Mouse (Mus musculus) CH12.LX (cell line): ENCODE measurements at regions not wholly inside any gene's neighbourhood (a gene's known extent, or its start where the extent isn't known, plus 50 kb on each side); places are given as distances from the start of the nearest gene placed in this dataset.

Experiments
- DNase-seq: peaks from one replicate; pipeline ENCODE4 v3.0.0-alpha.2; 2013; ENCODE audit errors: extremely low read depth
- H3K27ac ChIP-seq: 2 replicates; pipeline ENCODE4 v1.5.1; 2012; ENCODE audit warnings: low read depth, mild to moderate bottlenecking, control low read depth, moderate library complexity; ENCODE audit not compliant: insufficient read depth
- H3K27me3 ChIP-seq: replicated peaks from 2 replicates; pipeline ENCODE3; 2012; ENCODE audit warnings: inconsistent platforms
- H3K36me3 ChIP-seq, 2 experiments: replicated peaks in 1 of 2; 2 replicates each; pipeline versions ENCODE3 to v1.6.1; 2012; ENCODE audit warnings: inconsistent platforms in 1 of 2, low read length in 1 of 2, mild to moderate bottlenecking in 1 of 2, mixed read lengths in 1 of 2, moderate library complexity in 1 of 2; ENCODE audit not compliant: control insufficient read depth in 1 of 2, insufficient read depth in 1 of 2
- H3K4me1 ChIP-seq, 2 experiments: 2 replicates each; pipeline ENCODE4 v1.6.1; 2012; ENCODE audit warnings: inconsistent platforms in 1 of 2, moderate library complexity in 1 of 2; ENCODE audit not compliant: insufficient read depth in 2 of 2, control insufficient read depth in 1 of 2
- H3K4me2 ChIP-seq: 2 replicates; pipeline ENCODE4 v1.6.1; 2012; ENCODE audit warnings: low read depth, mild to moderate bottlenecking, control low read depth; ENCODE audit not compliant: poor library complexity, insufficient read depth, severe bottlenecking
- H3K4me3 ChIP-seq, 3 experiments: fragments of 150-350 bp in 1 of 3; sonication (generic) in 1 of 3; replicated peaks in 1 of 3; 2 replicates each; pipeline versions ENCODE3 to v1.5.1; 2011 to 2012; ENCODE audit warnings: low read depth in 2 of 3, low read length in 2 of 3, mild to moderate bottlenecking in 2 of 3, moderate library complexity in 2 of 3, control low read depth in 1 of 3, improper control_type of control experiment in 1 of 3, inconsistent platforms in 1 of 3, mixed read lengths in 1 of 3; ENCODE audit not compliant: poor library complexity in 1 of 3
- H3K79me2 ChIP-seq: replicated peaks from 2 replicates; pipeline ENCODE4 v1.6.1; 2012; ENCODE audit warnings: mild to moderate bottlenecking, moderate library complexity; ENCODE audit not compliant: control insufficient read depth, poor library complexity, insufficient read depth, severe bottlenecking; ENCODE audit errors: extremely low read depth
- H3K9ac ChIP-seq: 2 replicates; pipeline ENCODE4 v1.6.1; 2012; ENCODE audit warnings: low read depth, mild to moderate bottlenecking, control low read depth, moderate library complexity; ENCODE audit not compliant: insufficient read depth
- H3K9me3 ChIP-seq: replicated peaks from 2 replicates; pipeline ENCODE3; 2012; ENCODE audit warnings: low read length, inconsistent platforms, mixed read lengths
- CHD2 ChIP-seq: IDR thresholded peaks from 2 replicates; pipeline ENCODE4 v1.6.1; 2011; ENCODE audit warnings: low read length, improper control_type of control experiment
- CTCF ChIP-seq, 2 experiments: IDR thresholded peaks in 1 of 2; conservative IDR thresholded peaks in 1 of 2; 2 replicates each; pipeline ENCODE4 v1.5.1; 2011 to 2012; ENCODE audit warnings: low read depth in 2 of 2, low read length in 2 of 2, improper control_type of control experiment in 1 of 2, inconsistent platforms in 1 of 2, mild to moderate bottlenecking in 1 of 2, moderate library complexity in 1 of 2
- E2F4 ChIP-seq: IDR thresholded peaks from 2 replicates; pipeline ENCODE4 v1.6.1; 2011; ENCODE audit warnings: low read depth, low read length, improper control_type of control experiment; ENCODE audit not compliant: insufficient replicate concordance
- ELF1 ChIP-seq: IDR thresholded peaks from 2 replicates; pipeline ENCODE4 v1.6.1; 2014; ENCODE audit warnings: low read depth, mild to moderate bottlenecking, inconsistent platforms, low read length, improper control_type of control experiment
- EP300 ChIP-seq: IDR thresholded peaks from 2 replicates; pipeline ENCODE4 v1.6.1; 2011; ENCODE audit warnings: low read length, improper control_type of control experiment
- ETS1 ChIP-seq: conservative IDR thresholded peaks from 2 replicates; pipeline ENCODE4 v1.6.1; 2012; ENCODE audit warnings: low read depth, mild to moderate bottlenecking, inconsistent platforms, low read length, improper control_type of control experiment, moderate library complexity
- GABPA ChIP-seq: IDR thresholded peaks from 2 replicates; pipeline ENCODE4 v1.6.1; 2012; ENCODE audit warnings: low read depth, low read length, improper control_type of control experiment, inconsistent platforms; ENCODE audit not compliant: insufficient replicate concordance
- HCFC1 ChIP-seq: IDR thresholded peaks from 2 replicates; pipeline ENCODE4 v1.6.1; 2012; ENCODE audit warnings: low read depth, mild to moderate bottlenecking, inconsistent platforms, low read length, improper control_type of control experiment
- IRF4 ChIP-seq: IDR thresholded peaks from 2 replicates; pipeline ENCODE4 v1.6.1; 2014; ENCODE audit warnings: low read depth, mild to moderate bottlenecking, inconsistent platforms, low read length, improper control_type of control experiment
- JUN ChIP-seq: IDR thresholded peaks from 2 replicates; pipeline ENCODE4 v1.6.1; 2011; ENCODE audit warnings: low read depth, mild to moderate bottlenecking, low read length, improper control_type of control experiment, moderate library complexity; ENCODE audit not compliant: insufficient read depth
- KAT2A ChIP-seq: IDR thresholded peaks from 2 replicates; pipeline ENCODE4 v1.6.1; 2012; ENCODE audit warnings: low read length, improper control_type of control experiment, inconsistent platforms; ENCODE audit not compliant: insufficient replicate concordance
- MAX ChIP-seq: IDR thresholded peaks from 2 replicates; pipeline ENCODE4 v1.6.1; 2011; ENCODE audit warnings: low read length, improper control_type of control experiment
- MXI1 ChIP-seq: IDR thresholded peaks from 2 replicates; pipeline ENCODE4 v1.6.1; 2011; ENCODE audit warnings: mild to moderate bottlenecking, low read depth, low read length, improper control_type of control experiment
- RAD21 ChIP-seq: IDR thresholded peaks from 2 replicates; pipeline ENCODE4 v1.6.1; 2011; ENCODE audit warnings: low read depth, mild to moderate bottlenecking, low read length, improper control_type of control experiment, moderate library complexity
- RCOR1 ChIP-seq: conservative IDR thresholded peaks from 2 replicates; pipeline ENCODE4 v1.6.1; 2012; ENCODE audit warnings: low read depth, mild to moderate bottlenecking, inconsistent platforms, low read length, improper control_type of control experiment
- SIN3A ChIP-seq: IDR thresholded peaks from 2 replicates; pipeline ENCODE4 v1.6.1; 2012; ENCODE audit warnings: low read length, improper control_type of control experiment, inconsistent platforms
- SMC3 ChIP-seq: IDR thresholded peaks from 2 replicates; pipeline ENCODE4 v1.6.1; 2011; ENCODE audit warnings: low read depth, low read length, improper control_type of control experiment
- TBP ChIP-seq: conservative IDR thresholded peaks from 2 replicates; pipeline ENCODE4 v1.6.1; 2011; ENCODE audit warnings: low read depth, low read length, improper control_type of control experiment
- TCF12 ChIP-seq: IDR thresholded peaks from 2 replicates; pipeline ENCODE4 v1.6.1; 2014; ENCODE audit warnings: low read depth, mild to moderate bottlenecking, inconsistent platforms, low read length, improper control_type of control experiment
- USF1 ChIP-seq: IDR thresholded peaks from 2 replicates; pipeline ENCODE4 v1.6.1; 2014; ENCODE audit warnings: low read depth, mild to moderate bottlenecking, inconsistent platforms, low read length, improper control_type of control experiment
- ZC3H11A ChIP-seq: IDR thresholded peaks from 2 replicates; pipeline ENCODE4 v1.6.1; 2012; ENCODE audit warnings: low read depth, mild to moderate bottlenecking, inconsistent platforms, low read length, improper control_type of control experiment
- ZKSCAN1 ChIP-seq: IDR thresholded peaks from 2 replicates; pipeline ENCODE4 v1.6.1; 2012; ENCODE audit warnings: low read depth, inconsistent platforms, low read length, improper control_type of control experiment, borderline replicate concordance
- ZMIZ1 ChIP-seq: IDR thresholded peaks from 2 replicates; pipeline ENCODE4 v1.6.1; 2012; ENCODE audit warnings: low read depth, mild to moderate bottlenecking, inconsistent platforms, low read length, improper control_type of control experiment
- dilution Hi-C: fragments of 300-500 bp; cut with MboI; formaldehyde crosslinking; loops from 2 replicates; pipeline ENCODE4 v1.14.3; 2020; ENCODE audit warnings: low sequenced_read_pairs; ENCODE audit not compliant: extremely low pct_unique_long_range_greater_than_20kb, extremely low pct_ligation_motif_present
- in situ Hi-C: fragments of 300-500 bp; cut with MboI; formaldehyde crosslinking; loops from 3 replicates; pipeline ENCODE4 v1.14.3; 2019; ENCODE audit warnings: low sequenced_read_pairs, low pct_ligation_motif_present, low pct_unique_long_range_greater_than_20kb, mixed read lengths

GRCm38 (mm10) chr13:99610498-99610897 lies 94.2 kb upstream of the Map1b start:
- Histone ChIP-seq H3K4me1 (no peaks in the 10 kb centered on the region), H3K4me3 (no peak overlapping the region), H3K79me2 (no peaks in the 10 kb centered on the region), H3K36me3 (no peaks in the 10 kb centered on the region), H3K27ac (no peak overlapping the region), H3K9me3 (no peaks in the 10 kb centered on the region), H3K4me2 (no peak overlapping the region), H3K27me3 (no peaks in the 10 kb centered on the region), H3K9ac (no peak overlapping the region)
- in situ Hi-C loops = loop anchor here (25.0 kb wide), 1 partner anchor 227 kb away; no protein-coding TSS in a partner anchor
- dilution Hi-C loops = no loop called here
- TF ChIP-seq MXI1 (no peak), TCF12 (no peak), TBP (no peak), ETS1 (no peak), ZMIZ1 (no peak), HCFC1 (no peak)
- no peak for DNase-seq

DNA sequence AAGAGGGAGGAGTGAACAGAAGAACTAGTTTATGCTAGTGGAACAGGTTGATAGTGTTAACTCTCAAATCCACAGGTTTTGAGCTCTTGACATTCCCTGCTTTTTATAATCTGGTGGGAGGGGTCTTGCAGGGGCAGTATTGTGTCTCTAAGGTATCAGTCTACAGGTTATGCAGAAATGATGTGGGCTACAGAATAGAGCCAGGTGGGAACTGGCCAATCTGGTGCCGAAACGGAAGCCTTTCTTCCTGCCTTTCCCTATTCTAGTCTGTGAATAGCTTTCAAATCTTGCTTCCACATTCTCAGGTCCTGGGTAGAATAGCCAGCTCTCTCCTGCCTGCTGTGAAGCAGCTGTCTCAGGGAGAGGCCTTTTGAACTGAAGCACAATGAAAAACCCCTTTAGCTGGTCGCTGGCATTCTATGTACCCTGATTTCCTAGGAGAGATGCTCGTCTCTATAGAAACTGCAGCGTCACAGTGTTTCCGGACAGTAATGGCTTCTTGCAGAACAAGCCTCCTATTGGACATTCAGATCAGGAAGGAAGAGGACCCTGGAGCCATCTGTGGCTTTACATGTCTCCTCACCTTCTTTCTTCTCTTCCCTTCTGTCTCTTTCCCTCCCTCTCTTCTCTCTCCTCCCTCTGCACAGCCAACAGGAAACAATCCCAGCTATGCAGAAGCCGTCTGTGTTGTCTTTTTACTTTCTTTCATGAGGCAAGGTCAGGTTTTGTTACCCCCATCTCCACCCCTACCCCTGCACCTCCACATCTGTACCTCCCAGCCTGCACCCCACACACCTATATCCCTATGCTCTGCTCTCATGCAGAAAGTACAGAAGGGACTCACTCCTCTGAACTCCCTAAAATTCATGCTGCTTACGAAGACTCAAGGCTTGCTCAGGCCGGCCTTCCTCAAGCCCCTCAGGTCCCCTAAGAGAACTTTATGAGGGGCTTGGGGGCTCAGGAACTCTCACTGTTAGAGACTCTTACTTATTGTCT lies 93.1 kb upstream of the Map1b start:
- no peaks in the 10 kb centered on the region for H3K4me1 ChIP-seq
- H3K27me3 ChIP-seq = no peaks in the 10 kb centered on the region
- in situ Hi-C loops = loop anchor here (25.0 kb wide), 1 partner anchor 228 kb away; no protein-coding TSS in a partner anchor
- H3K27ac ChIP-seq = no peak overlapping the region
- no peak for DNase-seq
- H3K79me2 ChIP-seq = no peaks in the 10 kb centered on the region
- TF ChIP-seq ZMIZ1 (no peak), TBP (no peak), ELF1 (no peak), HCFC1 (no peak), ETS1 (no peak), GABPA (no peak), TCF12 (no peak), IRF4 (no peak), KAT2A (no peak)
- H3K9ac ChIP-seq = no peak overlapping the region
- H3K4me2 ChIP-seq = no peak overlapping the region
- dilution Hi-C loops = no loop called here
- H3K4me3 ChIP-seq = no peak overlapping the region
- no peaks in the 10 kb centered on the region for H3K9me3 ChIP-seq
- no peaks in the 10 kb centered on the region for H3K36me3 ChIP-seq

DNA sequence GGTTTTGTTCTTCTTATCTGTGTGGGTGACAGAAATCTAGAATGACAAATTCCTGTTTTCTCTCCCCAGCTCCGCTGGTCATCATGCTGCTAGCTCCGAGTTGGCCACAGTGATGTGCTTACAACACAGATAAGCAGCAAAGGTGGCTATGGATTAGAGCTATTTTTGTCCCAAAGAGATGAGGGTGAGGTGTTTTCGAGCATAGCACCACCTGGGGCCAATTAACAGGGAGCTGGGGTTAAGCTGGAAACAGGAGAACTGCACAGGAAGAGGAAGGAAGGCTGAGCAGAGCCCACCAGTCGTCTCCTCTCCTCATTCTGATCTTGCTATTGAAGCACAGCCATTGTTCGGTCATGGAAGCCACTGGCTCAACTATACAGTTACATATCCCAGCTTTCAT lies 92.3 kb upstream of the Map1b start:
- H3K36me3 ChIP-seq = no peaks in the 10 kb centered on the region
- no peaks in the 10 kb centered on the region for H3K4me1 ChIP-seq
- in situ Hi-C loops = loop anchor here (25.0 kb wide), 1 partner anchor 229 kb away; no protein-coding TSS in a partner anchor
- H3K27me3 ChIP-seq = no peaks in the 10 kb centered on the region
- H3K9me3 ChIP-seq = no peaks in the 10 kb centered on the region
- H3K9ac ChIP-seq = no peak overlapping the region
- no peak overlapping the region for H3K4me3 ChIP-seq
- no peak overlapping the region for H3K4me2 ChIP-seq
- H3K27ac ChIP-seq = no peak overlapping the region
- H3K79me2 ChIP-seq = no peaks in the 10 kb centered on the region
- dilution Hi-C loops = no loop called here
- DNase-seq = no peak
- TF ChIP-seq RCOR1 = no peak
- no peak for TF ChIP-seq SIN3A
- TF ChIP-seq EP300 = no peak
- TF ChIP-seq CHD2 = no peak
- no peak for TF ChIP-seq TCF12
- TF ChIP-seq JUN = no peak
- no peak for TF ChIP-seq GABPA
- no peak for TF ChIP-seq IRF4
- no peak for TF ChIP-seq ZC3H11A
- TF ChIP-seq RAD21 = no peak
- no peak for TF ChIP-seq SMC3
- TF ChIP-seq E2F4 = no peak
- TF ChIP-seq MAX = no peak
- TF ChIP-seq CTCF (conservative IDR thresholded peaks at IDR 0.05 in 1 of 2, IDR thresholded peaks at IDR 0.05 in 1 of 2; ENCODE audit: low read depth in 2 of 2, low read length in 2 of 2) = no peak
- TF ChIP-seq ZKSCAN1 = no peak
- no peak for TF ChIP-seq USF1
- no peak for TF ChIP-seq MXI1
